Mouse (Mus musculus): ENCODE data around the gene Cblc. TPM values are rescaled to one million over a fixed set of nuclear protein-coding genes. Genes with fewer than 3 reads are reported as not detected.

Cblc gene
- polyA plus RNA-seq, 1 experiment from 2014 or later: 0.75 TPM

DNA sequence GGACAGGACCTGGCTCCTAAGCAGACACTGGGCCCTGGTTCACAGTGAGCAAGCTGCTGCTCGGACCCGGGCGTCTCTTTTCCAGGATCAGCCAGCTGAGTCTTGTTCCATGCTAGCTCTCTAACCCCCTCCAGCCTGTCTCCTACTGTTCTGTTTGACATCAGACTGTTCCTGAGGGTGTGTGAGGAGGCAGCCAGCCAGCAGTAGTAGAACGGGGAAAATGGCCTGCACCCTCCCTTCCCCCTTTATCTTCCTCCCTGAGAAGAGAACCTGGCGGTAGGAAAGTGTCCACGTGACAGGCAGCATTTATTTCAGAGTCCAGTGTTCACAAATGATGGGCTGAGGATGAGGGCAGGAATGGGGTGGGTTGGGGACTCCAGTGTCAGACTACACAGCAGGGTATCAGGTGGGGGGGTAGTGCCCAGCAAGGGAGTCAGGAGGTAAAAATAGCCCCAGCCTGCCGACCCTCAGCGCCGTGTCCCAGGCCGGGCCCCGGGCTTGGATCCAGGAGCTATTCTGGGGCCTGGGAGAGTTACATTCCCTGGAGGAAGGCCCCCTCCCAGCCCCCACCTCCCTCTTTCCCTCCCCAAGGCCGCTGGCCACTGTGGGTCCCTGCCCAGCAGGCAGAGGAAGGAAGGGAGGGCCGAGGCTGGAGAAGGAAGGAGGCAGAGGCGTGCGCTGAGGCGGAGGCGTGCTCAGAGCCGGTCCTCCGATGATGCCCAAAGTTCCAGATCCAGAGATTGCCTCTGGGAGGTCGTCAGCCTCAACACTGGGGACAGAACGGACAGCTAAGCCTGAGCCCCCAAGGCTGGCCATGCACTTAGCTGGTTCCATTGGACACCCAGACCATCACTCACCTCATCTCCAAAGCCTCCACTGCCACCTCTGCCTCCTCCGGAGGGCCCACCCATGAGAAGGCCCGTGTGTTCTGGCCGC lies 40.5 kb downstream of the Cblc start:
- ATAC-seq (ENCODE audit: insufficient number of reproducible peaks, low FRiP score, low TSS enrichment, low read depth) (no peak), DNase-seq (ENCODE audit: low spot score) (no peak)
- no peak overlapping the region for H3K4me3 ChIP-seq (ENCODE audit: low read depth, low read length)
- WGBS: 83% methylated on average over 22 of the region's 24 CpGs
- no peaks in the 10 kb centered on the region for H3K4me1 ChIP-seq (ENCODE audit: control insufficient read depth, insufficient read depth, low read length)
- H3K9ac ChIP-seq (ENCODE audit: low read length): no peak overlapping the region
- no peak overlapping the region for H3K27ac ChIP-seq (replicated peaks; ENCODE audit: low read depth, low read length)
- no peaks in the 10 kb centered on the region for H3K27me3 ChIP-seq (ENCODE audit: control insufficient read depth, insufficient read depth, low read length)
- no peaks in the 10 kb centered on the region for H3K9me3 ChIP-seq (ENCODE audit: control insufficient read depth, low read length)
- H3K36me3 ChIP-seq (ENCODE audit: control insufficient read depth, insufficient read depth, low read length): 0 out of 2 replicates have a peak, but pooled peaks cover 3% of the 10 kb centered on the region
- H3K4me2 ChIP-seq (ENCODE audit: low read depth, severe bottlenecking): no peak overlapping the region

GRCm38 (mm10) chr7:19755008-19755407 lies 41.6 kb downstream of the Cblc start:
- DNase-seq (ENCODE audit: low spot score) (no peak), ATAC-seq (ENCODE audit: insufficient number of reproducible peaks, low FRiP score, low TSS enrichment, low read depth) (no peak)
- WGBS: 82% methylated on average over 2 of the region's 2 CpGs
- Histone ChIP-seq H3K4me3 (ENCODE audit: low read depth, low read length) (no peak overlapping the region), H3K36me3 (ENCODE audit: control insufficient read depth, insufficient read depth, low read length) (0 out of 2 replicates have a peak, but pooled peaks cover 3% of the 10 kb centered on the region), H3K9ac (ENCODE audit: low read length) (no peak overlapping the region), H3K4me2 (ENCODE audit: low read depth, severe bottlenecking) (no peak overlapping the region), H3K9me3 (ENCODE audit: control insufficient read depth, low read length) (no peaks in the 10 kb centered on the region), H3K27me3 (ENCODE audit: control insufficient read depth, insufficient read depth, low read length) (no peaks in the 10 kb centered on the region), H3K4me1 (ENCODE audit: control insufficient read depth, insufficient read depth, low read length) (0 out of 2 replicates have a peak, but pooled peaks cover 4% of the 10 kb centered on the region), H3K27ac (replicated peaks; ENCODE audit: low read depth, low read length) (no peak overlapping the region)

GRCm38 (mm10) chr7:19754065-19754464 lies 42.5 kb downstream of the Cblc start:
- H3K36me3 ChIP-seq (ENCODE audit: control insufficient read depth, insufficient read depth, low read length): 0 out of 2 replicates have a peak, but pooled peaks cover 3% of the 10 kb centered on the region
- H3K27ac ChIP-seq (replicated peaks; ENCODE audit: low read depth, low read length): no peak overlapping the region
- no peaks in the 10 kb centered on the region for H3K27me3 ChIP-seq (ENCODE audit: control insufficient read depth, insufficient read depth, low read length)
- no peak overlapping the region for H3K9ac ChIP-seq (ENCODE audit: low read length)
- WGBS: 77% methylated on average over 1 of the region's 1 CpGs
- DNase-seq (ENCODE audit: low spot score) (no peak), ATAC-seq (ENCODE audit: insufficient number of reproducible peaks, low FRiP score, low TSS enrichment, low read depth) (no peak)
- H3K4me1 ChIP-seq (ENCODE audit: control insufficient read depth, insufficient read depth, low read length): 0 out of 2 replicates have a peak, but pooled peaks cover 4% of the 10 kb centered on the region
- H3K4me2 ChIP-seq (ENCODE audit: low read depth, severe bottlenecking): no peak overlapping the region
- H3K9me3 ChIP-seq (ENCODE audit: control insufficient read depth, low read length): no peaks in the 10 kb centered on the region
- H3K4me3 ChIP-seq (ENCODE audit: low read depth, low read length): no peak overlapping the region

- Histone ChIP-seq H3K36me3 (ENCODE audit: control insufficient read depth, insufficient read depth, low read length) (0 out of 2 replicates have a peak, but pooled peaks cover 3% of the 10 kb centered on the region), H3K9me3 (ENCODE audit: control insufficient read depth, low read length) (no peaks in the 10 kb centered on the region), H3K4me3 (ENCODE audit: low read depth, low read length) (no peak overlapping the region), H3K27me3 (ENCODE audit: control insufficient read depth, insufficient read depth, low read length) (no peaks in the 10 kb centered on the region), H3K9ac (ENCODE audit: low read length) (no peak overlapping the region), H3K27ac (replicated peaks; ENCODE audit: low read depth, low read length) (no peak overlapping the region), H3K4me1 (ENCODE audit: control insufficient read depth, insufficient read depth, low read length) (0 out of 2 replicates have a peak, but pooled peaks cover 4% of the 10 kb centered on the region), H3K4me2 (ENCODE audit: low read depth, severe bottlenecking) (no peak overlapping the region)
- DNase-seq (ENCODE audit: low spot score) (no peak), ATAC-seq (ENCODE audit: insufficient number of reproducible peaks, low FRiP score, low TSS enrichment, low read depth) (no peak)
- 87% methylated on average over 7 of the region's 7 CpGs for WGBS
Measured at GRCm38 (mm10) chr7:19753587-19753986, 43.0 kb downstream of the Cblc start.

DNA sequence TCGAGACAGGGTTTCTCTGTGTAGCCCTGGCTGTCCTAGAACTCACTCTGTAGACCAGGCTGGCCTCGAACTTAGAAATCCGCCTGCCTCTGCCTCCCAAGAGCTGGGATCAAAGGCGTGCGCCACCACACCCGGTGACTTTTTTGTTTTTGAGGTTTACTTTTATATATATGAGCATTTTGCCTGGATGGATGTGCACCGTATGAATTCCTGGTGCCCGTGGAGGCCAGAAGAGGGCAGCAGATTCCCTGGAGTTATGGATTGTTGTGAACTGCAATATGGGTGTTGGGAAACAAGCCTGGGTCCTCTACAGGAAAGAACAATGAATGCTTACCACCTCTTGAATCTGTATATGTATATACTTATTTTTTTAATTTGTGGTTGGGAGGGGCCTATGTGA lies 44.0 kb downstream of the Cblc start:
- DNase-seq (ENCODE audit: low spot score) (no peak), ATAC-seq (ENCODE audit: insufficient number of reproducible peaks, low FRiP score, low TSS enrichment, low read depth) (no peak)
- H3K27ac ChIP-seq (replicated peaks; ENCODE audit: low read depth, low read length): no peak overlapping the region
- H3K4me1 ChIP-seq (ENCODE audit: control insufficient read depth, insufficient read depth, low read length): peaks cover 7% of the 10 kb centered on the region
- H3K27me3 ChIP-seq (ENCODE audit: control insufficient read depth, insufficient read depth, low read length): no peaks in the 10 kb centered on the region
- H3K36me3 ChIP-seq (ENCODE audit: control insufficient read depth, insufficient read depth, low read length): no peaks in the 10 kb centered on the region
- H3K9me3 ChIP-seq (ENCODE audit: control insufficient read depth, low read length): no peaks in the 10 kb centered on the region
- no peak overlapping the region for H3K4me2 ChIP-seq (ENCODE audit: low read depth, severe bottlenecking)
- no peak overlapping the region for H3K4me3 ChIP-seq (ENCODE audit: low read depth, low read length)
- WGBS: 71% methylated on average over 8 of the region's 8 CpGs
- no peak overlapping the region for H3K9ac ChIP-seq (ENCODE audit: low read length)

DNA sequence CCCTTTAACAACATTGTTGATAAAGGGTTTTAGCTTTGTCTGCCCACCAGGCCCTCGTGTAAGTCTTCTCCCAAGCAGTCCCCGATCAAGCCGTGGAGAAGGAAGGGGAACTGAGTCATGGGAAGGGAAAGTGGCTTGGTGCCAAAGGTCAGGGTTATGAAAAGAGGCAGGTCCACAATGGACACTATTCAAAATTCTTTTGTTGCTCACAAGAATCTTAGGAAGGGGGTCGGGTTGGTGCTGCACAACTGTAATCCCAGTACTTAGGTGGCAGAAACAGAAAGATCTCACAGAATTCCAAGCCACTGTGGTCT lies 45.6 kb downstream of the Cblc start:
- WGBS: 72% methylated on average over 4 of the region's 4 CpGs
- DNase-seq (ENCODE audit: low spot score) (no peak), ATAC-seq (ENCODE audit: insufficient number of reproducible peaks, low FRiP score, low TSS enrichment, low read depth) (no peak)
- Histone ChIP-seq H3K27ac (replicated peaks; ENCODE audit: low read depth, low read length) (no peak overlapping the region), H3K9me3 (ENCODE audit: control insufficient read depth, low read length) (no peaks in the 10 kb centered on the region), H3K9ac (ENCODE audit: low read length) (no peak overlapping the region), H3K36me3 (ENCODE audit: control insufficient read depth, insufficient read depth, low read length) (no peaks in the 10 kb centered on the region), H3K27me3 (ENCODE audit: control insufficient read depth, insufficient read depth, low read length) (no peaks in the 10 kb centered on the region), H3K4me3 (ENCODE audit: low read depth, low read length) (no peak overlapping the region), H3K4me2 (ENCODE audit: low read depth, severe bottlenecking) (no peak overlapping the region), H3K4me1 (ENCODE audit: control insufficient read depth, insufficient read depth, low read length) (peaks cover 16% of the 10 kb centered on the region)

DNA sequence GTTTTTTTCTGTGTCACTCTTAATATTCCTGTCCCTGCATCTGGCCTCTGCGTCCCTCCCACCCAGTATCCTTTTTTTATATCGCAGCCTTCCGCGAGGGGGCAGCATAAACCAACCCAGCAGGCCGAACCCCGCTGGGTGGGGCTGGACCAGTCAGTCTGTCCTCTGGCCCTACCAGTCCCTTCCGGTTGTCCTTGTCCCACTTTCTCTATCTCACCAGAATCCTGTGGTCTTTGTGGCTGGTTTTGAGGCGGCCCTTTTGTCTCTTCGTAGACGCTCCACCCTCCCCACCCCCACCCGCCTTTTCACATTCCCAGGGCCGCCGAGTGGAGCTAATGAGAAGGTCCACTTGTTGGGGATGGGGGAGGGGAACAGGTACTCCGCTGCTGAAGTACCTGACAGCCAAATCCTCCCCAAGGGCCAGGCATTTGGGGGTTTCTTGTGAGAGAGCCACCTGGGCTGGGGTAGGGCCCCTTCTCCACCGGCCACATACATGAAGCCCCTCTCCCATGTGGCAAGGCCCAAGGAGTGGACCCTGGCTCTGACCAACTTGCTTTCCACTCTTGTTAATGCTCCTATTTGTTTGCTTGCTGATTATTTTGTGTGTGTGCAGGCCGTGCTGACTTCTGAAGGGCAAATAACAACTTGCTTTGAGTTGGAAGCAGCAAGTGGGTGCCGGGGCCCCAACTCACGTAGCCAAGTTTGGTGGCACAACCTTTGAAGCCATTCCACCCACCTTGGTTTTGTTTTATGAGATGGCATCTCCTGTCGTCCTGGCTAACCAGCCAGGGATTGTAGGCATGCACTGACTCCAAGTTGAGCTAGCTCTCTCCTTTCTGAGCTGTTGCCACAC lies 46.2 kb downstream of the Cblc start, which contains the start of gene Nectin2:
TSS of gene Nectin2 (minus strand) at position 267 of the 853 bp plus-strand sequence.
- H3K4me2 ChIP-seq (ENCODE audit: low read depth, severe bottlenecking): peak within 1 kb of the TSS; percentile 74
- H3K4me3 ChIP-seq (ENCODE audit: low read depth, low read length): peak within 1 kb of the TSS; percentile 71
- peak within 1 kb of the TSS; percentile 79 for H3K9ac ChIP-seq (ENCODE audit: low read length)
- peaks cover 16% of the 10 kb centered on the region for H3K4me1 ChIP-seq (ENCODE audit: control insufficient read depth, insufficient read depth, low read length)
- 17% methylated on average over 19 of the region's 19 CpGs for WGBS
- H3K9me3 ChIP-seq (ENCODE audit: control insufficient read depth, low read length): no peaks in the 10 kb centered on the region
- H3K36me3 ChIP-seq (ENCODE audit: control insufficient read depth, insufficient read depth, low read length): no peaks in the 10 kb centered on the region
- peak; percentile 90 for DNase-seq (ENCODE audit: low spot score)
- H3K27ac ChIP-seq (replicated peaks; ENCODE audit: low read depth, low read length): 0 out of 2 replicates have a peak within 1 kb of the TSS, but pooled peaks have one; percentile 25
- no peaks in the 10 kb centered on the region for H3K27me3 ChIP-seq (ENCODE audit: control insufficient read depth, insufficient read depth, low read length)
- peak; percentile 38 for ATAC-seq (ENCODE audit: insufficient number of reproducible peaks, low FRiP score, low TSS enrichment, low read depth)

Data from limb, embryonic 11.5 days (tissue).